9 mouse cellular contexts compared by ENCODE assay signal in the genomic region with DNA sequence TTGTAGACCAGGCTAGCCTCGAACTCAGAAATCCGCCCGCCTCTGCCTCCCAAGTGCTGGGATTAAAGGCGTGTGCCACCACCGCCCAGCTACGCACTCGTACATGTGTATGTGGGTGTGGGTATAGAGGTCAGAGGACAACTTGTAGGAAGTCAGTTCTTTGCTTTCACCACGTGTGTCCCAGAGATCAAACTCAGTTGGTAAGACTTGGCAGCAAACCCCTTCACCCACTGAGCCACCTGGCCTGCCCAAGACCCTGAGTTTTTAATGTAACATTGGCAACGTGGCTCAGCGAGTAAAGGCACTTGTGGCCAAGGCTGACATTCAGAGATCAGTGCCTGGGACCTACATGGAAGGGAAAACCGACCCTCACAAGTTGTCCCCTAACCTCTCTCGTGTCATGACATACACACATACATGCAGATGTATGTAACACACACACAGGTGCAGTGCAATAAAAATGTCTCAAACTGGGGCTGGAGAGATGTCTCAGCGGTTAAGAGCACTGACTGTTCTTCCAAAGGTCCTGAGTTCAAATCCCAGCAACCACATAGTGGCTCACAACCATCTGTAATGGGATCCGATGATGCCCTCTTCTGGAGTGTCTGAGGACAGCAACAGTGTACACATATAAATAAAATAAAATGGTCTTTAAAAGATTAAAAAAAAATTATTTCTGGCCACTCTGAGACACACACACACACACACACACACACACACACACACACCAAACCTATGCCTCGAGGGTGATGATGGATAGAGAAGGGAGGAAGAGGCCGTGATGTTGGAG. TPM values are rescaled to one million over a fixed set of nuclear protein-coding genes. Genes with fewer than 3 reads are reported as not detected.
DNase-seq lines count a peak whose midpoint lies in the region; ATAC-seq and TF ChIP-seq lines count a peak whose summit lies in the region.
"Had no signal": no experiment of that assay in that cellular context is flagged by ENCODE, and none has a peak within 500 bp of the region (broad histone marks: within the 10 kb centered on the region; RNA-seq: fewer than 3 reads in every experiment).

No protein-coding gene starts in this region.

- peaks cover 52% of the 10 kb centered on the region for H3K4me1 ChIP-seq in forebrain, embryonic 10.5 days
- H3K4me1 ChIP-seq in forebrain, embryonic 14.5 days (ENCODE audit: control insufficient read depth, insufficient read depth, low read length): peaks cover 4% of the 10 kb centered on the region; the same call in 1 of the 2 replicates

- intact Hi-C loops in left cerebral cortex, adult 2 months (cut with DNase I): loop anchor here (2.0 to 5.0 kb wide), 3 partner anchors 36 to 99 kb away; no protein-coding TSS in a partner anchor
- intact Hi-C loops in left cerebral cortex, postnatal 25 days (cut with DNase I): loop anchor here (5.0 kb wide), 2 partner anchors 36 to 81 kb away; no protein-coding TSS in a partner anchor

- 89% methylated on average over 16 of the region's 16 CpGs for WGBS in forebrain, embryonic 10.5 days
- WGBS in forebrain, embryonic 14.5 days: 91% methylated on average over 16 of the region's 16 CpGs

- H3K27me3 ChIP-seq in forebrain, embryonic 10.5 days (ENCODE audit: poor library complexity, severe bottlenecking): no peaks in the 10 kb centered on the region
- no peaks in the 10 kb centered on the region for H3K27me3 ChIP-seq in forebrain, embryonic 14.5 days (replicated peaks; ENCODE audit: control insufficient read depth, insufficient read depth, low read length)
- H3K27me3 ChIP-seq: lung, embryonic 15.5 days had no signal

- H3K4me2 ChIP-seq in forebrain, embryonic 14.5 days (ENCODE audit: low read length): no peak overlapping the region

- ATAC-seq in forebrain, embryonic 14.5 days: no peak
- peak; percentile 1 for ATAC-seq in CD4-positive, CD25-positive, alpha-beta regulatory T cell, adult 4 months
- peak; percentile 0 for ATAC-seq in inflammation-experienced regulatory T-cells, adult 6 months
- no peak for ATAC-seq in frontal cortex, adult (ENCODE audit: low TSS enrichment)

- peak; percentile 45 for TF ChIP-seq CTCF in left cerebral cortex, adult 2 months (IDR thresholded peaks at IDR 0.05)

- DNase-seq in forebrain, embryonic 10.5 days (ENCODE audit: extremely low spot score, low spot score): no peak
- no peak for DNase-seq in forebrain, embryonic 14.5 days (ENCODE audit: low spot score)
- no peak for DNase-seq in left cerebral cortex, adult 2 months (ENCODE audit: extremely low spot score in 1 of 2, low spot score in 2 of 2)
- no peak for DNase-seq in left cerebral cortex, postnatal 25 days (ENCODE audit: low spot score in 2 of 2)
- no peak for DNase-seq in adrenal gland, postnatal 10 days

- no peaks in the 10 kb centered on the region for H3K9me3 ChIP-seq in forebrain, embryonic 10.5 days
- H3K9me3 ChIP-seq in forebrain, embryonic 14.5 days (replicated peaks; ENCODE audit: control insufficient read depth, low read length): no peaks in the 10 kb centered on the region
- H3K9me3 ChIP-seq: lung, embryonic 15.5 days had no signal

- H3K36me3 ChIP-seq in forebrain, embryonic 10.5 days (replicated peaks): no peaks in the 10 kb centered on the region
- no peaks in the 10 kb centered on the region for H3K36me3 ChIP-seq in forebrain, embryonic 14.5 days (ENCODE audit: control insufficient read depth, insufficient read depth, low read length)
- H3K36me3 ChIP-seq: lung, embryonic 15.5 days had no signal

- H3K4me3 ChIP-seq in forebrain, embryonic 10.5 days: no peak overlapping the region
- H3K4me3 ChIP-seq in forebrain, embryonic 14.5 days (ENCODE audit: low read depth, low read length): no peak overlapping the region
- no peak overlapping the region for H3K4me3 ChIP-seq in left cerebral cortex, adult 2 months
- H3K4me3 ChIP-seq: lung, embryonic 15.5 days had no signal

- H3K9ac ChIP-seq in forebrain, embryonic 14.5 days (ENCODE audit: low read length): no peak overlapping the region
- H3K9ac ChIP-seq: lung, embryonic 15.5 days had no signal

- 0 out of 2 replicates have a peak overlapping the region, but pooled peaks have one; percentile 26 for H3K27ac ChIP-seq in forebrain, embryonic 10.5 days
- no peak overlapping the region for H3K27ac ChIP-seq in forebrain, embryonic 14.5 days (ENCODE audit: low read depth, low read length)
- H3K27ac ChIP-seq in left cerebral cortex, adult 2 months: no peak overlapping the region

RNA-seq across cellular contexts. Expression of a gene that starts 31.8 kb away (rescaled TPM):
- 10.6 and 12.2 TPM in 2 replicates for polyA plus RNA-seq in forebrain, embryonic 10.5 days (2016; fragmentation: Nextera tagmentation; extraction: Ambion mirVana)
- 4.4 and 4.7 TPM in 2 replicates for polyA plus RNA-seq in forebrain, embryonic 14.5 days (2014; fragmentation: Nextera tagmentation; extraction: Ambion mirVana)
- 10 to 100 TPM; 39.4 to 40.1 TPM for total RNA-seq in left cerebral cortex, adult 2 months (2021)
- total RNA-seq in left cerebral cortex, postnatal 25 days (2021): 10 to 100 TPM; 30.4 to 37.3 TPM
- polyA plus RNA-seq in CD4-positive, CD25-positive, alpha-beta regulatory T cell, adult 4 months (2017; shearing (Covaris generic)): 1 to 10 TPM; 5.4 to 5.5 TPM
- polyA plus RNA-seq in inflammation-experienced regulatory T-cells, adult 6 months (2017; shearing (Covaris generic)): 1 to 10 TPM; 6.1 to 6.8 (median 6.2) TPM
- 10 to 100 TPM; 47.9 to 49.1 TPM for total RNA-seq in adrenal gland, postnatal 10 days (2021)

Comparison
In these comparisons a context has a peak if more than half of its experiments do, and no peak if none do; other contexts are left out.
1. ATAC-seq: peak in CD4-positive, CD25-positive, alpha-beta regulatory T cell, adult 4 months (single experiment) and inflammation-experienced regulatory T-cells, adult 6 months (single experiment); none in forebrain, embryonic 14.5 days (single experiment) and frontal cortex, adult (single experiment).